Comparison of ENCODE assay signal across 23 mouse cellular contexts in genomic region chr1:56813506-56813905, GRCm38 (mm10).
"Had no signal": no experiment of that assay in that cellular context is flagged by ENCODE, and none has a peak within 500 bp of the region (broad histone marks: within the 10 kb centered on the region; RNA-seq: fewer than 3 reads in every experiment).

No protein-coding gene starts in this region.

- H3K27ac ChIP-seq: gastrocnemius, adult 2 months; heart, embryonic 10.5 days; hindbrain, embryonic 10.5 days; hindbrain, embryonic 12.5 days; hindbrain, embryonic 14.5 days; intestine, embryonic 15.5 days; limb, embryonic 13.5 days; limb, embryonic 15.5 days; liver, embryonic 12.5 days; liver, embryonic 14.5 days had no signal

- H3K4me3 ChIP-seq: gastrocnemius, adult 2 months; heart, embryonic 10.5 days; heart, embryonic 12.5 days; hindbrain, embryonic 10.5 days; hindbrain, embryonic 12.5 days; intestine, embryonic 15.5 days; limb, embryonic 13.5 days; limb, embryonic 15.5 days; liver, embryonic 12.5 days had no signal

- H3K36me3 ChIP-seq: heart, embryonic 10.5 days; heart, embryonic 12.5 days; hindbrain, embryonic 10.5 days; hindbrain, embryonic 12.5 days; intestine, embryonic 15.5 days; limb, embryonic 13.5 days; limb, embryonic 15.5 days; liver, embryonic 12.5 days had no signal

- H3K4me1 ChIP-seq: heart, embryonic 10.5 days; heart, embryonic 12.5 days; hindbrain, embryonic 10.5 days; hindbrain, embryonic 12.5 days; intestine, embryonic 15.5 days; limb, embryonic 15.5 days; liver, embryonic 12.5 days had no signal

- H3K4me2 ChIP-seq: heart, embryonic 12.5 days; hindbrain, embryonic 12.5 days; hindbrain, embryonic 14.5 days; intestine, embryonic 15.5 days; limb, embryonic 13.5 days; limb, embryonic 15.5 days; liver, embryonic 12.5 days had no signal

- DNase-seq: gastrocnemius, adult 2 months; gastrocnemius, postnatal 10 days; gastrocnemius, postnatal 25 days; heart, adult 18-20 months; heart, postnatal 10 days; heart, postnatal 4 days; layer of hippocampus, adult 9-11 months; layer of hippocampus, postnatal 36 days; left cerebral cortex, postnatal 4 days; lung, adult 18-20 months had no signal

- H3K27me3 ChIP-seq: heart, embryonic 12.5 days; hindbrain, embryonic 12.5 days; intestine, embryonic 15.5 days; limb, embryonic 13.5 days; limb, embryonic 15.5 days; liver, embryonic 12.5 days had no signal

- H3K9ac ChIP-seq: heart, embryonic 12.5 days; hindbrain, embryonic 12.5 days; hindbrain, embryonic 14.5 days; intestine, embryonic 15.5 days; limb, embryonic 13.5 days; limb, embryonic 15.5 days; liver, embryonic 12.5 days; liver, embryonic 14.5 days had no signal

- ATAC-seq: hindbrain, embryonic 16.5 days; inflammation-experienced regulatory T-cells, adult 6 months; intestine, embryonic 15.5 days; intestine, postnatal 0 days; liver, embryonic 12.5 days had no signal

- H3K9me3 ChIP-seq: heart, embryonic 10.5 days; heart, embryonic 12.5 days; hindbrain, embryonic 10.5 days; hindbrain, embryonic 12.5 days; intestine, embryonic 15.5 days; limb, embryonic 13.5 days; limb, embryonic 15.5 days; liver, embryonic 12.5 days had no signal
